Mouse (Mus musculus): ENCODE measurements around the gene Fignl1. TPM values are rescaled to one million over a fixed set of nuclear protein-coding genes. Genes with fewer than 3 reads are reported as not detected.

Fignl1 gene
- polyA plus RNA-seq, 1 experiment from 2014 or later: 76.2 TPM

DNA sequence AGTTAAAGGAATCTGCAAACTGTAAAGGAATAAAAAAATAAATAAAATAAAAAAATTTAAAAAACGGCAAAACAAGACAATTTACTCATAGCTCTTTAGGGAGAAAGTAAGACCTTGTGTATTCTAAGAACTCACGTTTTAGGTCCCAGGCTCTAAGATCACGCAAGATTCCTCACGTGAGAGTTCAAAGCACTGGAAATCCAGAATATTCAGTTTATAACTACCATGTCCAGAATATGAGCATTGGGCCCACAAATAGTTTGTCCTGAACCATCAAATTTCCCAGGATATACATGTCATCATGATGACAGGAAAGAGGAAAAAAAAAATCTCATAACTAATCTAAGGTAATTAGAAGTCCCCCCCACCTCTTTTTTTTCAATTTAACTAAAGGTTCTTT, 27.0 kb upstream of the Fignl1 start:
- no peaks in the 10 kb centered on the region for H3K36me3 ChIP-seq (ENCODE audit: control insufficient read depth, insufficient read depth)
- no peak for ATAC-seq (ENCODE audit: low read depth)
- H3K9me3 ChIP-seq (replicated peaks; ENCODE audit: control insufficient read depth, low read length): no peaks in the 10 kb centered on the region
- 47% methylated on average over 4 of the region's 4 CpGs for WGBS (ENCODE audit: insufficient replicate concordance)
- peak overlapping the region; percentile 12; the same call in 1 of the 2 replicates for H3K4me3 ChIP-seq (ENCODE audit: low read depth, low read length)
- peak overlapping the region; percentile 79 for H3K27ac ChIP-seq (ENCODE audit: low read length)
- no peaks in the 10 kb centered on the region for H3K27me3 ChIP-seq (ENCODE audit: control insufficient read depth, insufficient read depth, low read depth, low read length)
- H3K4me2 ChIP-seq (ENCODE audit: low read depth, low read length): peak overlapping the region; percentile 86
- H3K9ac ChIP-seq (ENCODE audit: low read depth, low read length): peak overlapping the region; percentile 52
- peaks cover 73% of the 10 kb centered on the region for H3K4me1 ChIP-seq (ENCODE audit: control insufficient read depth, low read depth, low read length)

GRCm38 (mm10) chr11:11835361-11835760, 26.6 kb upstream of the Fignl1 start:
- peak overlapping the region; percentile 50 for H3K9ac ChIP-seq (ENCODE audit: low read depth, low read length)
- peak overlapping the region; percentile 12 for H3K4me3 ChIP-seq (ENCODE audit: low read depth, low read length)
- peak overlapping the region; percentile 79 for H3K27ac ChIP-seq (ENCODE audit: low read length)
- H3K4me1 ChIP-seq (ENCODE audit: control insufficient read depth, low read depth, low read length): peaks cover 68% of the 10 kb centered on the region
- H3K27me3 ChIP-seq (ENCODE audit: control insufficient read depth, insufficient read depth, low read depth, low read length): no peaks in the 10 kb centered on the region
- peak overlapping the region; percentile 86 for H3K4me2 ChIP-seq (ENCODE audit: low read depth, low read length)
- H3K9me3 ChIP-seq (replicated peaks; ENCODE audit: control insufficient read depth, low read length): no peaks in the 10 kb centered on the region
- no peaks in the 10 kb centered on the region for H3K36me3 ChIP-seq (ENCODE audit: control insufficient read depth, insufficient read depth)
- WGBS (ENCODE audit: insufficient replicate concordance): 7% methylated on average over 6 of the region's 6 CpGs
- ATAC-seq (ENCODE audit: low read depth): peak; percentile 64

DNA sequence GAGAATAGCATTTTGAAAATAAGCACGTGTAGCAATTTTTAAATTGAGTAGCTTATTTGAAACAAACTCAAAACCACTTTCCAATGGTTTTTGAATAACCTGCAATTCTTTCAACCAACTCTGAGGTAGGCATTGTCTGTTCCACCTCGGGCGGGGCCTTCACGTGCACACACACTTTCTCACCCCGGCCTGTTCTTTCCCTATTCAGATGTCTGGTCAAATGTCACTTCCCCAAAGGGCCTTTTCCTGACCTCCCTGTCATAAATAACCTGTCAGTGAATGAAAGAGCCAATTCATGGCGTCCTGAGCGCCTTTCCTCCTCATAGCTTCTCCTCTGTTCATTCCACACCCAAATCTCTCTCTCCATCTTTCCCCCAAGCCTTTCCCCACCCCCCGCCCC, 24.3 kb upstream of the Fignl1 start:
- 31% methylated on average over 8 of the region's 8 CpGs for WGBS (ENCODE audit: insufficient replicate concordance)
- no peaks in the 10 kb centered on the region for H3K36me3 ChIP-seq (ENCODE audit: control insufficient read depth, insufficient read depth)
- peaks cover 57% of the 10 kb centered on the region for H3K4me1 ChIP-seq (ENCODE audit: control insufficient read depth, low read depth, low read length)
- peak overlapping the region; percentile 86 for H3K27ac ChIP-seq (ENCODE audit: low read length)
- H3K27me3 ChIP-seq (ENCODE audit: control insufficient read depth, insufficient read depth, low read depth, low read length): peaks cover 16% of the 10 kb centered on the region
- no peak for ATAC-seq (ENCODE audit: low read depth)
- 0 out of 2 replicates have a peak overlapping the region, but pooled peaks have one; percentile 17 for H3K9ac ChIP-seq (ENCODE audit: low read depth, low read length)
- H3K4me2 ChIP-seq (ENCODE audit: low read depth, low read length): no peak overlapping the region
- H3K9me3 ChIP-seq (replicated peaks; ENCODE audit: control insufficient read depth, low read length): no peaks in the 10 kb centered on the region
- no peak overlapping the region for H3K4me3 ChIP-seq (ENCODE audit: low read depth, low read length)

GRCm38 (mm10) chr11:11832755-11833084, 24.0 kb upstream of the Fignl1 start:
- Histone ChIP-seq H3K9ac (ENCODE audit: low read depth, low read length) (0 out of 2 replicates have a peak overlapping the region, but pooled peaks have one; percentile 17), H3K4me3 (ENCODE audit: low read depth, low read length) (no peak overlapping the region), H3K27ac (ENCODE audit: low read length) (peak overlapping the region; percentile 86), H3K27me3 (ENCODE audit: control insufficient read depth, insufficient read depth, low read depth, low read length) (peaks cover 18% of the 10 kb centered on the region), H3K36me3 (ENCODE audit: control insufficient read depth, insufficient read depth) (no peaks in the 10 kb centered on the region), H3K4me1 (ENCODE audit: control insufficient read depth, low read depth, low read length) (peaks cover 54% of the 10 kb centered on the region), H3K4me2 (ENCODE audit: low read depth, low read length) (no peak overlapping the region), H3K9me3 (replicated peaks; ENCODE audit: control insufficient read depth, low read length) (no peaks in the 10 kb centered on the region)
- 35% methylated on average over 6 of the region's 6 CpGs for WGBS (ENCODE audit: insufficient replicate concordance)
- ATAC-seq (ENCODE audit: low read depth): no peak

DNA sequence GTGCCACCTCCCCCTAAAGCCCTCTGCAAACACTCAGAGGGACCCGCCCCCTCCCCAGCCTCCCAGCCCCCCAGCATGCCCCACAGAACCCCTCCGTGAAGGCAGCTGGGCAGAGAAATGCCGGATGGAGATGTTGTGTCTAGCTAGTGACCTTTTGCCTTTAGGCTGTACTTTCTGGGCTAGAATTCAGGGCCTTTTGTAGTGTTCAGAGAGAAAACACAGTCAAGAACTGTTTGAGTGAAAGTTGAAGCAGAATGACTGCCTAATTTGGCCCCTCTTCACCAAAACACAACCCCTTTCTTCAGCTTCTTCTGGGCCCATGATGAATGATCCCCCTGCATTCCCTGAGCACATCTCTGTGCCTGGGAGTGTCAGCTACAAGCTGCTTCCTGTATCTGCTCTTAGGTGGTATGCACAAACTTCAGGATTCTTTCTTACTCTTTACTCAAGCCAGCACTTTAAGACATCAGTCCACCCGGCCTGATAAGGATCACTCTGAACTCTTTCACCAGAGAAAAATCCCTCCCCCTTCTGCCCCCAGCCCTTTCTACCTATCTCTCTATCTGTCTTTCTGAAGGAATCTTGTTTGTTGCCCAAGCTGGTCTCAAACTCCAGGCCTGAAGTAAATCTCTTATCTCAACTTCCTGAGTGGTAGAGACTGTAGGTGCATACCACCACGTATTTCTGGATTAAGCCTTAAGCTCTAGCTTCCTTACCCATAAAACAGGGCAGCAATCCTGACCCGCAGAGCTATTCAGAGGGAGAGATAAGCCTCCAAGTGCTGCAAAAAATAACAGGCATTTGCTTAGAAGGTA, 23.4 kb upstream of the Fignl1 start:
- no peaks in the 10 kb centered on the region for H3K9me3 ChIP-seq (replicated peaks; ENCODE audit: control insufficient read depth, low read length)
- H3K9ac ChIP-seq (ENCODE audit: low read depth, low read length): peak overlapping the region; percentile 40; the same call in 1 of the 2 replicates
- peak overlapping the region; percentile 26; the same call in 1 of the 2 replicates for H3K4me2 ChIP-seq (ENCODE audit: low read depth, low read length)
- H3K27me3 ChIP-seq (ENCODE audit: control insufficient read depth, insufficient read depth, low read depth, low read length): peaks cover 20% of the 10 kb centered on the region
- ATAC-seq (ENCODE audit: low read depth): no peak
- H3K36me3 ChIP-seq (ENCODE audit: control insufficient read depth, insufficient read depth): no peaks in the 10 kb centered on the region
- H3K4me1 ChIP-seq (ENCODE audit: control insufficient read depth, low read depth, low read length): peaks cover 48% of the 10 kb centered on the region
- H3K27ac ChIP-seq (ENCODE audit: low read length): peak overlapping the region; percentile 86
- no peak overlapping the region for H3K4me3 ChIP-seq (ENCODE audit: low read depth, low read length)
- WGBS (ENCODE audit: insufficient replicate concordance): 19% methylated on average over 6 of the region's 6 CpGs

DNA sequence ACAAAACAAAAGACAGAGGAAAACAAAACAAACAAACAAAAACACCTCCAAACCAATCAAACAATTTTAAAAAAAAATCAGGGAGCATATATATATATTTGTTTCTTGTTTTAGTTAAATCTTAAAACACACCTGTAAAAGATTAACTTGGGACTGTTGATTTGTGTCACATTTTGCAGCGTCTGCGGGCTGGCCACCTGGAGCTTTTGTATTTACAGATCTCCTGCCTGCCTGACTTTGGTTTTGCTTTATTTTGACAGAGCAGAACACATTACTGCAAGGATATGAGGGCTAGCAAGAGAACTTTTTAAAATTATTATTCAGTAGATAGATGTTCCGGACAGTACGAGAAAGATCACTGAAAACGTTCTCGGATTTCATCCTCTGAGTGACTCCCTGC, 22.8 kb upstream of the Fignl1 start:
- ATAC-seq (ENCODE audit: low read depth): no peak
- peaks cover 44% of the 10 kb centered on the region for H3K4me1 ChIP-seq (ENCODE audit: control insufficient read depth, low read depth, low read length)

DNA sequence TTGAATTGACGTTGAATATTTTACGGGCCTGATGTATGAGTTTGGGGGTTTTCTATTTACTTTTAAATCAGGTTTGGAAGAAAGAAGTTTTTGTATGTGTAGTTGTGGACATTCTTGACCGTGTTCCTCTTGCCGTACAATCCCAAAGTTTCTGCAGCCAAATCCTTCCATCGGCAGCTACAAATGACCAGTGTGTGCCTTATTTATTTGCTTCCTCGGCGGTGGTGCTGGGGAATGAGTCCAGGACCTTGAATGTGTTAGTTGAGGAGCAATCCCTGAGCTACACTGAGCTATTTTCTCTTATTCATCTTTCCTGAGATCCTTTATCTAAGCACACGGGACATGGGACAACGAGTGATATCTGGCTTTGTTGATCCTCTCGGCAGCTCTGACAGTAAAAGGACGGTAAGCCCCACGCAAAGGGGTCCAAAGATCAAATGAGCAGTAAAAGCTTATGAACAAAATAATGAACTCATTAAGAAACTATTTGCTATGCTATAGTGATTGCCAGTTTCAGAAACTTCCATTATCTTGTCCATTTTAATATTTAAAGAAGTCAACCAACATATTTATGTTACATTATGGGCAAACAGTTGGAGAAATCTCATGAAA, 22.2 kb upstream of the Fignl1 start:
- H3K9me3 ChIP-seq (replicated peaks; ENCODE audit: control insufficient read depth, low read length): no peaks in the 10 kb centered on the region
- no peak overlapping the region for H3K4me2 ChIP-seq (ENCODE audit: low read depth, low read length)
- H3K4me1 ChIP-seq (ENCODE audit: control insufficient read depth, low read depth, low read length): peaks cover 38% of the 10 kb centered on the region
- no peak overlapping the region for H3K4me3 ChIP-seq (ENCODE audit: low read depth, low read length)
- H3K27me3 ChIP-seq (ENCODE audit: control insufficient read depth, insufficient read depth, low read depth, low read length): peaks cover 24% of the 10 kb centered on the region
- no peaks in the 10 kb centered on the region for H3K36me3 ChIP-seq (ENCODE audit: control insufficient read depth, insufficient read depth)
- no peak overlapping the region for H3K9ac ChIP-seq (ENCODE audit: low read depth, low read length)
- WGBS (ENCODE audit: insufficient replicate concordance): 58% methylated on average over 12 of the region's 12 CpGs
- H3K27ac ChIP-seq (ENCODE audit: low read length): peak overlapping the region; percentile 8; the same call in 1 of the 2 replicates
- ATAC-seq (ENCODE audit: low read depth): no peak

More for the DNA sequence above, 22.8 kb upstream of the Fignl1 start:
- peaks cover 24% of the 10 kb centered on the region for H3K27me3 ChIP-seq (ENCODE audit: control insufficient read depth, insufficient read depth, low read depth, low read length)
- H3K9me3 ChIP-seq (replicated peaks; ENCODE audit: control insufficient read depth, low read length): no peaks in the 10 kb centered on the region
- no peak overlapping the region for H3K4me3 ChIP-seq (ENCODE audit: low read depth, low read length)
- WGBS (ENCODE audit: insufficient replicate concordance): 69% methylated on average over 6 of the region's 6 CpGs
- peak overlapping the region; percentile 26; the same call in 1 of the 2 replicates for H3K4me2 ChIP-seq (ENCODE audit: low read depth, low read length)
- no peaks in the 10 kb centered on the region for H3K36me3 ChIP-seq (ENCODE audit: control insufficient read depth, insufficient read depth)
- peak overlapping the region; percentile 40; the same call in 1 of the 2 replicates for H3K9ac ChIP-seq (ENCODE audit: low read depth, low read length)
- peak overlapping the region; percentile 86 for H3K27ac ChIP-seq (ENCODE audit: low read length)

DNA sequence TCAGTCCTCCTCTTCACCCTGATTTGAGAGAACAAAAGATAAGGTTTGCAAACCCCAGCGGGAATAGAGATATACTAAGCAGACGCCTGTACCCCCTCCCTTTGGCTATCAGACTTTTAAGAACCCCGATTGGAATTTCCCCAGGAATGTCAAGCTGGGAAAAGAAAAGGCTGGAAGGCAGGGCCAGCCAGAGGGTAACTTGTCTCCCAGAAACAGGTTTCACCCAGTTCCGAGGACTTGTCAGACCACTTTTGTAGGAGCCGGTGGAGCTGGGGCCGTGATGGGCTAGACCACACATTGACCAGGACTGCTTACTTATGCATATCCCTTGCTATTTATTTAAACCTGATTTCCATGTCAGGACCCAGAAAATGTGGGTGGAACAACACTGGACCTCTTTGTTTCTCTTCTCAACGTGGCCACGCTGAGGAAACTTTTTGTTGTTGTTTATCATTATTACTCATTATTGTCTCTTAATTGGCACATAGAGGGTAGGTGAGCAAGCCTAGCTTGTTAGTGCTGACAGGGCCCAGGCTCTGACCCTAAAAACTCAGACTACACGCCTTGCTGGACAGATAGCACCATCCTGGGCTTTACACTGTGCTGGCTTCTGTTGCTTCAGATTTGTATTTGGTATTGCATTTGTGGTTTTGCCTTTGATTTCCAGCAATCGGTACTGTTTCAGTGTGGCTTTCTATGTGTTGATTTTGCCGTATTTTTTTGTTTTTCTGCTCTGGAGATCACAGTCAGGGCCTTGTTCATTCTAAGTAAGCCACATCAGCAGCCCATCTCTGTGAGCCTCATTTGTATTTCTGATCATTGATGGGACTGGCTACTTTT, 20.6 kb upstream of the Fignl1 start:
- no peak for ATAC-seq (ENCODE audit: low read depth)
- H3K9me3 ChIP-seq (replicated peaks; ENCODE audit: control insufficient read depth, low read length): no peaks in the 10 kb centered on the region
- WGBS (ENCODE audit: insufficient replicate concordance): 50% methylated on average over 11 of the region's 11 CpGs
- no peak overlapping the region for H3K9ac ChIP-seq (ENCODE audit: low read depth, low read length)
- peaks cover 28% of the 10 kb centered on the region for H3K4me1 ChIP-seq (ENCODE audit: control insufficient read depth, low read depth, low read length)
- H3K36me3 ChIP-seq (ENCODE audit: control insufficient read depth, insufficient read depth): no peaks in the 10 kb centered on the region
- H3K4me2 ChIP-seq (ENCODE audit: low read depth, low read length): no peak overlapping the region
- peaks cover 24% of the 10 kb centered on the region for H3K27me3 ChIP-seq (ENCODE audit: control insufficient read depth, insufficient read depth, low read depth, low read length)
- H3K4me3 ChIP-seq (ENCODE audit: low read depth, low read length): no peak overlapping the region
- no peak overlapping the region for H3K27ac ChIP-seq (ENCODE audit: low read length)
